Mouse (Mus musculus) forebrain, embryonic 13.5 days (tissue): ENCODE measurements around the gene Gm11232. TPM values are rescaled to one million over a fixed set of nuclear protein-coding genes. Genes with fewer than 3 reads are reported as not detected.

Experiments used
- ATAC-seq: fragments of 200-750 bp; cut with Nextera tagmentation; 2 replicates; pipeline ENCODE4 v1.8.0; 2017
- H3K27ac ChIP-seq: fragments of 300-500 bp; sonication (generic); 2 replicates; pipeline ENCODE4 v1.5.1; 2015; ENCODE audit warnings: inconsistent platforms, mild to moderate bottlenecking, moderate library complexity
- H3K27me3 ChIP-seq: fragments of 300-500 bp; sonication (generic); 2 replicates; pipeline ENCODE4 v1.6.1; 2015; ENCODE audit warnings: mild to moderate bottlenecking, inconsistent platforms
- H3K36me3 ChIP-seq: fragments of 300-500 bp; sonication (generic); 2 replicates; pipeline ENCODE4 v1.6.1; 2015; ENCODE audit warnings: mild to moderate bottlenecking, inconsistent platforms; ENCODE audit not compliant: poor library complexity, severe bottlenecking
- H3K4me1 ChIP-seq: fragments of 300-500 bp; sonication (generic); 2 replicates; pipeline ENCODE4 v1.6.1; 2015; ENCODE audit warnings: inconsistent platforms
- H3K4me2 ChIP-seq: fragments of 300-500 bp; sonication (generic); 2 replicates; pipeline ENCODE4 v1.6.1; 2015; ENCODE audit warnings: inconsistent platforms, mild to moderate bottlenecking, moderate library complexity
- H3K4me3 ChIP-seq: fragments of 300-500 bp; sonication (generic); 2 replicates; pipeline ENCODE4 v1.5.1; 2015; ENCODE audit warnings: mild to moderate bottlenecking, inconsistent platforms
- H3K9ac ChIP-seq: fragments of 300-500 bp; sonication (generic); 2 replicates; pipeline ENCODE4 v1.6.1; 2015; ENCODE audit warnings: mild to moderate bottlenecking, inconsistent platforms
- H3K9me3 ChIP-seq: fragments of 300-500 bp; sonication (generic); replicated peaks from 2 replicates; pipeline ENCODE4 v1.6.1; 2016; ENCODE audit warnings: inconsistent platforms
- WGBS: fragments of 180-500 bp; shearing (Covaris S2); methylation state at CpG from one replicate; pipeline ENCODE4 v1.1.7; 2015; 5-methylcytosine and 5-hydroxymethylcytosine counted together
- polyA plus RNA-seq: library from polyadenylated mRNA; unstranded; fragments of >200 nt; fragmentation: Nextera tagmentation; extraction: Ambion mirVana; gene quantifications from 2 replicates; pipeline ENCODE4 v1.2.1, GENCODE M21; 2015

Gene Gm11232
- polyA plus RNA-seq: not detected in 2 replicates

DNA sequence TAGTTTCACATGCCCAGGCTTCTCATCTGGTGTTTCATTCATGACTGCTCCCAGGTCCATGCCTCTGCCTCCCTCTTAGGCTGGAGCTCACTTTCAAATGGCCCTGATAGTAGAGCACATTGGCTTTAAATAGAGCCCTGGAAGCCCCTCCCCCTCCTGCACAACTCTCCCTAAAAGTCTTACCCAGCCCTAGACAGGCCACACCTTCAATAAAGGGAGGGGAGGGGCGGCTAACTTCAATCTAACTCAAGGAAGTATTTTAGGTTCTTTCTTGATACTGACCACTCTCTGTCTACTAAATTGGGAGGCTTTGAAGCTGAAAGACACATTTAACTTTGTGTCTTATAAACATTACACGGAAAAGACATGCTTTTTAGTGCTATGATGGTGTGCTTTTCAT lies at the start of gene Gm11232:
TSS of gene Gm11232 (minus strand) at position 101 of the 400 bp plus-strand sequence.
- no peak for ATAC-seq
- WGBS: 75% methylated on average over 2 of the region's 2 CpGs
- no peaks in the 10 kb centered on the region for H3K27me3 ChIP-seq

DNA sequence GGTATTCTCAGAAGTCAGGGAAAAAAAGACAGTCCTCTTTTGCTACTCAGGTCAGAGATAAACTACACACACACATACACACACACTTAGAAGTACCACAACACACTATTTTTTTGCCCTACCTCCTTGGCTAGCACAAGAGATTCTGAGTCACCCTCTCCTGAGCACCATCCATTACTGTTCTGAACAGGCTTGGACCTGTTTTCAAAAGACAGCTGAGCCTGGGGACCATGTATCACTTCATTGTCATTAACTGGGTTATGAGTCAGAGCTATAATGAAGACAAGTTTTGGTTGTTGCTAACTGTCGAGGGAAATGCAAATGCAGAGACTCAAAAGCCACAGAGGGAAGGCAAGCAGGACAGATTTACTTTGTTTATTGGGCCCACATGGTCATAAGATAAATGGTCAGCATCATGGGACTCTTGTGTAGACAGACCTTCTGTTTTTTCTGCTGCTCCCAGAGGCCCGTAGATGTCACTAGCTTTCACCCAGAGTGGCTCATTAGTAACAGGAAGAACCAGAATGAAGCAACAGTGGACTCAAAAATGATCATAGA lies 48.3 kb upstream of the Gm11232 start:
- Histone ChIP-seq H3K27ac (no peak overlapping the region), H3K9ac (no peak overlapping the region), H3K27me3 (no peaks in the 10 kb centered on the region), H3K4me3 (no peak overlapping the region), H3K9me3 (no peaks in the 10 kb centered on the region), H3K4me1 (peaks cover 15% of the 10 kb centered on the region), H3K4me2 (no peak overlapping the region), H3K36me3 (no peaks in the 10 kb centered on the region)
- no peak for ATAC-seq
- 77% methylated on average over 2 of the region's 2 CpGs for WGBS

More for the DNA sequence above, at the start of gene Gm11232:
- Histone ChIP-seq H3K4me3 (no peak within 1 kb of the TSS), H3K4me1 (no peaks in the 10 kb centered on the region), H3K27ac (no peak within 1 kb of the TSS), H3K4me2 (no peak within 1 kb of the TSS), H3K9ac (no peak within 1 kb of the TSS), H3K36me3 (no peaks in the 10 kb centered on the region), H3K9me3 (no peaks in the 10 kb centered on the region)

DNA sequence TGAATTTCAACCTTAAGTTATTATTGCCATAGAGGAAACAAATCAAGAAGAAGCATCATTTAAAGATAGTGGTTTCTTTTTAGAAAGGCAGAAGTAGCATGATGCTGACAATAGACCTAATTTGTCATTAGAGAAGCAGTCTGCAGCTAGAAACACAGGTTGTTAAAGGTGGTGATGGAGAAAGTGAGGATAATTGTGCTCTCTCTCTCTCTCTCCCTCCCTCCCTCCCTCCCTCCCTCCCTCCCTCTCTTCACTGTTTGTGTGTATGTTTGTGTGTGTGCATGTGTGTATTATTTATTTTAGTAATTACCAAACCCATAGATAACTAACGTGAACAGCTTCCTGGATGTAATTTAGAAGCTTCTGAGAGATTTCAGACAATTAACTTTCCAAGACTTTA lies 7.8 kb upstream of the Gm11232 start:
- Histone ChIP-seq H3K27me3 (no peaks in the 10 kb centered on the region), H3K36me3 (no peaks in the 10 kb centered on the region), H3K4me1 (peaks cover 9% of the 10 kb centered on the region), H3K4me2 (no peak overlapping the region), H3K9me3 (no peaks in the 10 kb centered on the region), H3K9ac (no peak overlapping the region), H3K4me3 (no peak overlapping the region), H3K27ac (no peak overlapping the region)
- ATAC-seq: peak; percentile 16; the same call in 1 of the 2 replicates
- 44% methylated on average over 1 of the region's 1 CpGs for WGBS

DNA sequence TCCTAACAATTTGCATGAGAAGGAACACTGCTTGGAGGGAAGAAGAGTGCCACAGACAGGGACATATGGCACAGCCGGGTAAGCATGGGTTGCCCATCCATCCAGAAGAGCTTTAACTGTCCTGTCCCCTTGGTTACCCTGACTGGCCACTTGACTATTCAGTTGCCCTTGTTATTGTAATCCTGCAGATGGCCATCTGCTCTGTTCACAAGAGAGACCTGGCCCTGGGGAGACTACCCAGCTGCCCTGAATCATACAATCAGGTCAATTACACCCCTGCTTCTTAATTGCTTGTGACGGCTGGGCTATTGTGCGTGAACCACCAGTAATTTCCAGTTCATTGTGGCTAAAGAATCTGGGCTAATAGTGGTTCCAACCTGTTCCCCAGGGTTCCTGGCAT lies 7.3 kb upstream of the Gm11232 start:
- no peaks in the 10 kb centered on the region for H3K9me3 ChIP-seq
- no peaks in the 10 kb centered on the region for H3K27me3 ChIP-seq
- no peak overlapping the region for H3K9ac ChIP-seq
- no peaks in the 10 kb centered on the region for H3K36me3 ChIP-seq
- ATAC-seq: peak; percentile 98
- H3K4me2 ChIP-seq: no peak overlapping the region
- H3K4me3 ChIP-seq: no peak overlapping the region
- H3K27ac ChIP-seq: no peak overlapping the region
- peaks cover 9% of the 10 kb centered on the region for H3K4me1 ChIP-seq
- 4% methylated on average over 3 of the region's 3 CpGs for WGBS

DNA sequence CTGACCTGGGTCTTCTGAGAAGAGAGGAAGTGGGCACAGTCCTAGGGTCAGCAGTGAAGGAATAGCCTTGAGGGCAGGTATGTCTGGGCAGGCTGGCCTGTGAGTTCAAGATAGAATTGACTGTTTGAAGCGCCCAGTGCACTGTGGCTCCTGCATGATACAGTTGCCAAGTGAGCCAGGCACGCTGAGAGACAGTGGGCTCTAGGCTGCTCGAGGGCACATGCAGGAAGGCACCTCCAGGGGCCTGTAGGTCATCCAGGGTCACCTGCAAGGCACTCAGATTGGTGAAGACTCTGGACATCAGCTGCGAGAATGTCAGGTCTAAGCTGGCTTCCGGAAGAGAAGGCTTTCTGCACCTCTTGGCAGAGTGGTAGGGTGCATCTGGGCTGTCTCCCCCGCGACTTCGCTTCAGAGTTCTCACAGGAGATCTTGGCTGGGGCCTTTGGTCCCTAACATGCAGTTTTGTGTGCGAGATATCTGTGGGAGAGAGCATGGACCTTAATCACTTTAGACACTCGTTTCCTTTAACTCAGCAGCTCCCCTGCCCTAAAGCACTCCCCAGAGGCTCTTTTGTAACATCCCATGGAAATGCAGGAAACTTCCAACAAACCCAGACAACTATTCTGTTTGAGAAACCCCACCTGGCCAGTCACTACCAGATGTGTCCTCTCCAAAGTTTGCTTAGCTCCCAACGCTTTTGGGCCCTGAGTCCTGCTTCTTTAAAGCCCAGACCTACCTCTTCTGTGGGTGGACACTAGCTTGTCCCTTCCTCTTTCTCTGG lies 1.1 kb downstream of the Gm11232 start:
- Histone ChIP-seq H3K9me3 (0 out of 2 replicates have a peak, but pooled peaks cover 2% of the 10 kb centered on the region), H3K27me3 (no peaks in the 10 kb centered on the region), H3K27ac (no peak overlapping the region), H3K4me3 (no peak overlapping the region), H3K4me1 (no peaks in the 10 kb centered on the region), H3K4me2 (no peak overlapping the region), H3K36me3 (no peaks in the 10 kb centered on the region), H3K9ac (no peak overlapping the region)
- 88% methylated on average over 11 of the region's 11 CpGs for WGBS
- no peak for ATAC-seq

DNA sequence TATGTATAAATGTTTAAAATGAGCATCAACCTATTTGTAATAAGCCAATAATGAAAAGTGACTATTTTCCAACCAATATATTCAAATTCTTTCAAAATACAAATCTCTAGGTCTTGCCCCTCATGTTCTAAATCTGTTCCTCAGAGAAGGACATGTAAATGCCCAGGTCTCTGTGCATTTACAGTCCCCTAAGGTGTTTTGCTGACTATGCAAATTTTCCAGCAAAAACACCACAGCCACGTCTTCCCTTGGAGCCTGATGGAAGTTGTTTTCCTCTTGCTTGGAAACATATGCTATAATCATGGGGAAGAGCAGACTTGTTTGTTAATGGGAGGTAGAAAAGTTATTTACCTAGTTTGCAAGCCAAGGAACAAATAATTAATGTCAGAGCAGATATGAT lies 12.0 kb downstream of the Gm11232 start:
- WGBS: 58% methylated on average over 1 of the region's 1 CpGs
- Histone ChIP-seq H3K36me3 (no peaks in the 10 kb centered on the region), H3K9me3 (no peaks in the 10 kb centered on the region), H3K9ac (no peak overlapping the region), H3K4me1 (no peaks in the 10 kb centered on the region), H3K4me3 (no peak overlapping the region), H3K4me2 (no peak overlapping the region), H3K27ac (no peak overlapping the region), H3K27me3 (no peaks in the 10 kb centered on the region)
- no peak for ATAC-seq

DNA sequence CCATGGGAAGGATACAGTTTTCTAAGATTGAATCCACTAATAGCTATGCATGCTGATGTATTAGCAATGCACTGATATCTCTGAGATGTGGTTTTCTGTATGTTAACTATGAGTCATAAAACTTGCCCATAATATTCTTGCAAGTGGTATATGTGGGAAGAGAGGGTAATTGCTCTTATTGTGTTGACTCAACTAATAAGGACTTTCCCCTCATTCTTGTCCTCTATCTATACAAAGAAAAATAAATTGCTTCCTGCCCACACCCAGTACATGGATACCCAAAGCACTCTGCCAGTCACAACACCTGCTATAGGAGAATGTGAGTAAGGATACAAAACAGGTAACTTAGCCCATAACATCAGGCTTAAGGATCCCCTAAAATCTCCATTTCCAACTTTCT lies 21.2 kb downstream of the Gm11232 start:
- Histone ChIP-seq H3K27me3 (no peaks in the 10 kb centered on the region), H3K4me3 (no peak overlapping the region), H3K4me2 (no peak overlapping the region), H3K27ac (no peak overlapping the region), H3K9ac (no peak overlapping the region), H3K4me1 (no peaks in the 10 kb centered on the region), H3K36me3 (no peaks in the 10 kb centered on the region), H3K9me3 (no peaks in the 10 kb centered on the region)
- ATAC-seq: no peak

DNA sequence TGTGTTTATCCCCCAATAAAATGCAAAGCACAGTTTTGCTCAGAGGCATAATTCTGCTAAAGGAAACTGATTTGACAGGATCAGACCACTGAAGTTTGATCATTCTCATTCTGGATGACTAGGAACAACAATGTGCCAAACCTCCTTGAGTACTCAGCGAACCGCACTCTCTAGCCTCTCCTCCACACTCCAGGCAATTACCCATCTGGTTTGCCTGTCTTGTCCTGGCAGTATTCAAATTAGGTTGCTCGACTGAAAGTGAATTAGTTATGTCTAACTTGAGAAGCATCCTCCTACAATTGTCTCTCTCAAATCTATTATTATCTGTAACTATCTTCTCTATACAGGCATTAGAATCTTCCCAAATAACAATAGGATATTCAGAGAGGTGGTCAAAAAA lies 22.5 kb downstream of the Gm11232 start:
- Histone ChIP-seq H3K27ac (no peak overlapping the region), H3K9me3 (no peaks in the 10 kb centered on the region), H3K9ac (no peak overlapping the region), H3K4me3 (no peak overlapping the region), H3K4me1 (no peaks in the 10 kb centered on the region), H3K4me2 (no peak overlapping the region), H3K27me3 (no peaks in the 10 kb centered on the region), H3K36me3 (no peaks in the 10 kb centered on the region)
- WGBS: 69% methylated on average over 3 of the region's 3 CpGs
- no peak for ATAC-seq

DNA sequence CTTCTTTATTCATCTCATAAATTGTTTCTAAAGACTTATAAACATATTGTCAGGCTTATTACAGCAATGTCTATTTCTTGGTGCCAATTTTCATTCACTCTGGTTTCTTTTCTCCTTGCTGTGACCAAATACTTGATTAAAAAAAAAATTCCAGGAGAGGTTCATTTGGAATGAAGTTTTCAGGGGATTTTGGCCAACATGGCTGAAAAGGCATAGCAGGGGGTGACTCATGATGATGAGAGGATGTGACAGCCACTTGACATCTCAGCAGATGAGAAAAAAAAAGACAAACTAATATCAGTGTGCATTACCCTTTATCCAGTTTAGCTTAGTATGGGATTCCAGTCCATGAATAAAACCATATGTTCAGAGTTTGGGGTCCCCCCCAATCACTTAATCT lies 28.4 kb downstream of the Gm11232 start:
- no peaks in the 10 kb centered on the region for H3K9me3 ChIP-seq
- ATAC-seq: no peak
- H3K4me2 ChIP-seq: no peak overlapping the region
- H3K36me3 ChIP-seq: no peaks in the 10 kb centered on the region
- no peak overlapping the region for H3K27ac ChIP-seq
- H3K9ac ChIP-seq: no peak overlapping the region
- no peak overlapping the region for H3K4me3 ChIP-seq
- H3K27me3 ChIP-seq: no peaks in the 10 kb centered on the region
- H3K4me1 ChIP-seq: no peaks in the 10 kb centered on the region

DNA sequence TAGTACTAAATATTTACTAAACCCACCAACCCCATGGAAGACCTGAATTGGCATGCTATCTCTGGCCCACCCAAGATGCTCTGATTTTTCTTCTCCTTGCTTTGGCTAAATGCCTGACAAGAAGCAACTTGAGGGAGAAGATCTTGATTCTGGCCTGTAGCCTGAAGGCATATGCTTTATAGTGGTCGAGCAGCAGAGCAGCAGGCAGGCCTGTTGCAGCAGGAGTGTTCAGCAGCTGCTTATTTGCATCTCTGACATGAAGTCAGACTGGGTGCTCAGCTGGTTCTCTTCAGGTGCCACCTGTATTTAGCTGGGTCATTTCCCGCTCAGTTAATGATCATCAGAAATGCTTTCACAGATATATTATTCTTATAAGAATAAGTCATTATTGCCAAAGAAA lies 30.2 kb downstream of the Gm11232 start:
- WGBS: 38% methylated on average over 2 of the region's 2 CpGs
- no peaks in the 10 kb centered on the region for H3K36me3 ChIP-seq
- H3K4me2 ChIP-seq: no peak overlapping the region
- no peaks in the 10 kb centered on the region for H3K4me1 ChIP-seq
- no peak overlapping the region for H3K27ac ChIP-seq
- no peak overlapping the region for H3K4me3 ChIP-seq
- H3K9ac ChIP-seq: no peak overlapping the region
- no peaks in the 10 kb centered on the region for H3K9me3 ChIP-seq
- H3K27me3 ChIP-seq: no peaks in the 10 kb centered on the region
- peak; percentile 89 for ATAC-seq

DNA sequence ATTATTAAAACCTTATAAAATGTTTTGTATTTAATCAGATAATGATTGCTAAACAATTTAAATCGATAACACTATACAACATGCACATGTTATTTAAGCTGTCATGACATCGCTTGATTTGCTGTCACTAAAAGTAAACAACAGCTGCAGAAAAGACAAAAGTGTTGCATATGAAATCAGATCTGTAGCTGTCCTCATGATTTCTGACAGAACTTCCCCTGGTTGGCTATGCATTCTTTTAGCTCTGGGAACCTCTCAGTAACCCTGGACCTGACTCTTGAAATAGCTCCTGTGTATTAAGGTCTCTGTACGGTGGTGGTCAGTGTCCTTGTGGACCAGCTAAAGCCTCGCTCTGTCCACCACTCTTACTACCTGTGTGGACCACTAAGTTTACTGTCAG lies 30.7 kb downstream of the Gm11232 start:
- WGBS: 76% methylated on average over 4 of the region's 4 CpGs
- Histone ChIP-seq H3K4me1 (no peaks in the 10 kb centered on the region), H3K27ac (no peak overlapping the region), H3K4me3 (no peak overlapping the region), H3K4me2 (no peak overlapping the region), H3K27me3 (no peaks in the 10 kb centered on the region), H3K36me3 (no peaks in the 10 kb centered on the region), H3K9me3 (no peaks in the 10 kb centered on the region), H3K9ac (no peak overlapping the region)
- peak; percentile 76 for ATAC-seq

DNA sequence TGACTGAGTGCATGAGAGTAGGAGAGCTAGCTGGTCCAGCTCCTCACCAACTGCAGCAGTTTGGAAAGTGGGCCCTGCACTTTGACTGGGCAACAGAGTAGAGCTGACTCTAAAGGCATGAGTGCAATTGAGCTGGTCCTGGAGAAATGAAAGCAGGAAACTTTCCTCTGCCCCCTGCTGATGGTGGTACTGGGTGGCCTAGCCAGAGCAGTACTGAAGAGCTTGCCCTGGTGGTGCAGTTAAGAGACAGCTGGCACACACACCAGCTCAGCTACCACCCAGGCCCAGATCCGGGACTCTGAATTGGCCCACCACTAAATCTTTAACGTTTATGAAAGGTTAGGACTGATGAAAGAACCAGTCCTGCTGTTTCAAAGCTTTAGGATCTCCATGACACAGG lies 31.9 kb downstream of the Gm11232 start:
- H3K4me2 ChIP-seq: no peak overlapping the region
- no peaks in the 10 kb centered on the region for H3K4me1 ChIP-seq
- H3K9ac ChIP-seq: no peak overlapping the region
- 58% methylated on average over 2 of the region's 2 CpGs for WGBS
- ATAC-seq: no peak; the same call in 1 of the 2 replicates
- no peak overlapping the region for H3K4me3 ChIP-seq
- H3K27ac ChIP-seq: no peak overlapping the region
- H3K27me3 ChIP-seq: no peaks in the 10 kb centered on the region
- H3K36me3 ChIP-seq: no peaks in the 10 kb centered on the region
- no peaks in the 10 kb centered on the region for H3K9me3 ChIP-seq
